Mouse (Mus musculus) hindlimb bud, embryonic 11.5 days (tissue): ENCODE data around the gene Ferd3l.

Experiments used
- DNase-seq: peaks from one replicate; pipeline ENCODE4 v3.0.0-alpha.2; 2012; ENCODE audit warnings: low read depth, low spot score; ENCODE audit errors: extremely low spot score

Ferd3l gene

DNA sequence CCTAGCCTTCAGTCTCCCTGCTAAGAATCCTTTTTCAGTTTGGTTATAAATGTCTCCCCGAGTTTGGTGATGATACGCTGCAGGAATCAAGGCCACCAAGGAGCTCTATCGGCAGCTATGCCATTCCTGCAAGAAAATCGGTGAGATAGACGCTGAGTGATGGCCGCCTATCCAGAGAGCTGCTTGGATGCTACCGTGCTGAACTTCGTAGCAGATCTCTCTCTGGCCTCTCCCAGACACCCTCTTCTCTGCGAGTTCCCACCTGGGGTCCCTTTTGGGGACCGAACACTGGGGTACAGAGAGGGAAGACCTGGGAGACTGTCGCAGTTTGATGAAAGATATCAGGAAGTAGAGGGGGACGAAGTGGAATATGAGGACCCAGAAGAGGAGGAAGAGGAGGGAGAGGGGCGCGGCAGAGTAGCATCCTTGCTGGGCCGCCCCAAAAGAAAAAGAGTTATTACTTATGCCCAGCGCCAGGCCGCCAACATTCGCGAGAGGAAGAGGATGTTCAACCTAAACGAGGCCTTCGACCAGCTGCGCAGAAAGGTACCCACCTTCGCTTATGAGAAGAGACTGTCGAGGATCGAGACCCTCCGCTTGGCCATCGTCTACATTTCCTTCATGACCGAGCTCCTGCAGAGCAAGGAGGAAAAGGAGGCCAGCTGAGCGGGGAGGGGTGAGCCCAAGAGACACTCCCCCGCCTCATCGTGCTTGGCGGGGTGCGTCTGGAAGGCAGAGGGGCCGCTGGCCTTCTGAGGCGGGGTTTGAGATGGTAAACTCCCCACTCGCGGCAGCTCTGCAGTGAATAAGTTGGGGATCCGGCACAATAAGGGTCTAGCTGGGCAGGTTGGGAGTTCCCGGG is at the start of gene Ferd3l:
TSS of gene Ferd3l (plus strand) at position 95 of the 862 bp plus-strand sequence.
- no peak for DNase-seq

DNA sequence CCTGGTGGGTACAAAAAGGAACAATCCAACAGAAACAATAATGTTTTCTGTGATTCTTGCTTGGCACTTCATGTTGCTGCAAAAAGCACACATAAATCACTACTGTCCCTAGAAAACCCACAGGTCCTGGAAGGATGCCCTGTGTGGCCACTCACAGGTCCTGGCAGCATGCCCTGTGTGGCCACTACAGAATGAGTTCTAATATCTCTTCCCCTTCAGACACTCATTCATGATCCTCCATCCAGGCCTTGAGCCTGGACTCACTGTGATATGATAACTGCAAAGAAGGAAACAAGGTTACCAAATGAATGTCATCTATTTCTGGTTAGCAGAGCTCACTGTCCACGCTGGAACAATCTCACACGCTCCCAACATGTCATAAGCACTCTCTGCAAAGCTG is 34.3 kb upstream of the Ferd3l start:
- no peak for DNase-seq

DNA sequence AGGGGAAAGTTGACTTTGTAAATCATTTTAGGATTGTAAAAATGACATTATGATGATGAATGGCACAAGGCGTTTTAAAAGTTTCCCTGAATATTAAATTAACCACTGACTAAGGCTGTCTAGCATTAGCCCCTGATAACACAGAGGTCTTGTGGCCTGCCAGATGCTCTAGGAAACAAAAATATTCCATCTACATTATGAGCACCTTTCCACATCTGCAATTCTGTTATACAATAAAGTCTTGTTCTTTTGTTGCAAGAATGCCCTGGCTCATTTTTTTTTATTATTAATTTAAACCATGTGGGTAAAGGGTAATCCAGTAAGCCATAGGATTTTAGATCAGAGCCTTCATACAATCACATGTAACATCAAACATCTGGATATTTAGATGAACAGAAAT is 33.6 kb upstream of the Ferd3l start:
- DNase-seq: no peak

DNA sequence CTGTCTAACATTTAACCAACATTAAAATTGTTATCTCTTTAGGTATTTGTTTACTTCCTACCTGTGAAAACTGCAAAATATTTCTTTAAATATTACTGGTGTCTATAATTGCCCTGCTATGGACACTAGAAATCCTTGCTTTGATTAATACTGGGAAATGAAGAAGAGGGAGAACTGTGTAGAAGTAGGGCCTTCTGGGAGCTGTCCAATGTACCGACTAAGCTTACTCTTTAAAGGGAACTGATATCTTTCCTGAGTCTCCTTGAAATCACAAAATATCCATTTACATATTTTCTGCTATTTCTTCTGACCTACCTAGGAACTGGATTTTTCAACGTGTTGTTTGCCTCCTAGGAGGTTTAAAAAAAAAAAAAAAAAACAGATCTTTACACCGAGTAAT is 1.5 kb upstream of the Ferd3l start:
- DNase-seq: peak; percentile 37

DNA sequence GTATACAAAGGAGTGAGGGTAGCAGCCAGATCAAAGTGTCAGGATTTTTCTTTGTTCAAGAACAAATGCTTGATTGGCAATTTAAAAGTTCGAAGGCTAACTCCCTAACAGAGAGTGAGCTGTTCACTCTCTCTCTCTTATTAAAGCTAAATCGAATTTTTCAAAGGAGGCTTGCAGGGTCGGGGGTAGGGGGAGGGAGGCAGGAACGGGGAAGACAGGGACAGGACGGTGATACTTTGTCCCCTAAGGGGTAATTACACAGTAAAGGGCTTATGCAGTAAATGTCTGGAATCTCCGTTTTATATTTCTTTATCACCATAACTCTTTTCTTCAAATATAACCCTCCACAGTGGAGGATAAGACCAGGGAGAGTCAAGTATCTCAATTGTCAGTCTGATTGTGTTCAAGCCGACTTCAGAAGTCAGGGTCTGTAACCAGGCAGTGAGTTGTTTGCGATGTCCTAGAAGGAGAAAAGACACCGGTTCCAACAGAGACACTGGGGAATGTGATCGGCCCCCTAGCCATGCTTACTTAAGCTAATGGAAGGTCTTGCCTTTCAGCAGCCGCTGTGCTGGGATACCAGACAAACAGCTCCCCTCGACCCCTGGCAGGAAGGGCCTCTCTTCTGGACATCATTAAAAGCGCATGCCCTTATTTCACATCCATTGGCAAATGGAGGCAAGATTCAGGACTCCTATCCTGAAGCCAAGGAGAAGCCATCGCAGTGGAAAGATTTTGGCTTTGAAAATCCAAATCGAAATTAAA is 709 bp upstream of the Ferd3l start:
- DNase-seq: no peak

DNA sequence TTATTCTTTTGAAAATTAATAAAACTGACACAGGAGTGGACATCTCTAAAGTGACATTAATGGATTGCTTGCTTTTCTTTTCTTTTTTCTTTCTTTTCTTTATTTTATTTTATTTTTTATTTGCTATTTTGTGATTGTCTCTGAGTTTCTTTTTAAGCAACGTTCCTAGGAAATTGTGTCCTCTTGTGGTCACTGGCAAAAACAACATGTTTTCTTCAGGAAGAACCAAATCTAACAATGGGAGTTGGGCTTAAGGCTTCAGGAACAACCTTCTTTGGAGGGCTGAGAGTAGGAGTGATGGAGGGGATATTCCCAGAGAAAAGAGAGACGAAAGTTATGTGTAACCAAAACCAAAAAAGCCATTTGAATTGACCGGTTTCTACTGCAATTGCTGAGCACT is 24.6 kb downstream of the Ferd3l start:
- DNase-seq: no peak

DNA sequence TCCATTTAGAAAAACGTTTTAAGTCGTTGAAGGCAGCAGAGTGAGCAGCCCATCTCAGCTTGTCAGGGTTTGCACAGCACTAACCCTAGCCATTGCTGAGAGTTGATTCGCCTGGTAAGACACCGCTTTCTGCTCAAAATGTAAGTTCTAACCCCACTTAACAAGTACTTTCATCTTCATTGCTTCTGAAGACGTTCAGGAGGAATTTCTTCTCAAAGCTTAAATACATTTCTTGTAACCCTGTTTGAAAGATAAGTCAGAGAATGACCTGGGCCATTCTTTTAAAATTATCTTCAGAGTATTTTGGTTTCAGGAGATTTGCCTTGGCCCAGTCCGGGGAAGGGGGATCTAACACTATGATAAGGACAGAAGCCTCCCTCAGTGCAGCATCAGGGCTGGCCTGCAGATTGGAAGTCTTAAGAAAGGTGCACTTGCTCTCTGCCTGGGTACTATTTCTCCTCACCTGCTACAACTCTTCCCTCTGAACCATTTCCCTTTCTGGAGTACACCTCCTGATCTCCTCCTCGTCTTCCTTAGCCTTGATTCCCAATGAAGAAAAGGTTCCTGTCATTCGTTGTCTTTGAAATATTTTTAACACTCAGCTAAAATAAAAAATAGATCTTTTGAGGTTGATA is 26.8 kb downstream of the Ferd3l start:
- no peak for DNase-seq

DNA sequence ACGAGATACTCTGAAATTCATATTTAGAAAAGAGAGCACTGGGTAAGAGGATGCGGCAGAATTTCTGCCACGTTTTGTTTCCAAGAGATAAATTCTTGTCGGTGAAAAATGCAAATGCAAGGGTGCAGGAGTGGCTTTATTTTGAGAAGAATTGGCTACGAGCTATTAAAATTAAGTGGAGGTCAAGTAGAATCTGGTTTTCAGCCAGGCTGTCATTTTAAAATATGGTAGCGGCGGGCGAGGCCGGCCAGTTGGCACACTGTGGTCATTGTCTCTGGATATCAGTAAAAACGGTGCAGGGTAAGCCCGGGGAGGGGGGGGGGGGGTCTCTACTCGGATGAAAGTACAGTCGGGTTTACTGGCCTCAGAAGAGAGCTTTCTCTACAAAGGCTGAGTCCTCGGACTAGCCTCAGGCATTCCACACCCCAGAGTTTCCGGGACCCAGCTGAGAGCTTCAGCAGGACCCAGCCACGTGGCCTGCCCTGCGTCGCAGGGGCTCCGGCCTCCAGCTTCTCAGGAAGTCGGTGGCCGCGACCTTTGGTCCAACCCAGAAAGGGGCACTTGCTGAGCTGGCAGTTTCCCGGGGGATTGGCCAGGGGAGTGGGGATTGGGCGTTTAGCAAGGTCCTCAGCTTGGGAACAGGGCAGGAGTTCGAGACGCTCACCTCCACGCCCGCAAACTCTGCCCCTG is 27.5 kb downstream of the Ferd3l start:
- no peak for DNase-seq

DNA sequence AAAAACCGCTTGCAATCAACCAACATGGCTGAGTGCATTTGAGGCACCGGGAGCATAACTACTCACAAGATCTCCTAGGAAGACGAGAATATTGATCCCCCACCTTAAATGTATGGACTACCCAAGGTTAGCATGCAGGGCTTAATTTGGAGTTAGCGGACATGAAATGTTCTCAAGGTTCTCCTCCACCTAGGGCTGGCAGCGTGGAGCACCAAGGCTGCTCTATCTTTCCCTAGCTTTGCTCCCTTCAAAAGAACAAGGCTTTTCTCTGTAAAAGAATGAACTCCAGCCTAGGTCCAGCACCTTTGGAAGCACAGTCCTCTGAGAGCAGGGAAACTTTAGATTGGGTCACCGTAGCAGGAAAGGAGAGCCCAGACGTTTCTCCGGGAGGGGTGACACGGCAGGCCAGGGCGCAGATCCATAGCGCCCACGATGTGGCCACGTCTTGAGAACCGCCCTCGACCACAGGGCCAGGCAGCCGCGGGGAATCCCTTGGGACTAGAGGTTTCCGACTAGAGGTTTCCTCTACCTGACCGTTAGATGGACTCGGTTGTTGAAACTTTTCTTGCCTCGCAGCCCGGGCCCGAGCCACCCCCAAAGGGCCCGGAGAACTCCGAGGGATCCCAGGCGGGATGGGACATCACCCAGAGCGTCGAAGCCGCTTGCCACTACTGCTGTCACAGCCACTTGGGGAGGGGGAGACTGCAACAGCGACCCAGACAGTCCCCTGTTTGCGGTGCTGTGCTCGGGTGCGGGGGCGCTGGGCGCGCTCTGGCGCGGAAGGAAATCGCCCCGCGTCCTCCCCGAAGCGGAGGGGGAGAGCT is 28.6 kb downstream of the Ferd3l start:
- DNase-seq: no peak

DNA sequence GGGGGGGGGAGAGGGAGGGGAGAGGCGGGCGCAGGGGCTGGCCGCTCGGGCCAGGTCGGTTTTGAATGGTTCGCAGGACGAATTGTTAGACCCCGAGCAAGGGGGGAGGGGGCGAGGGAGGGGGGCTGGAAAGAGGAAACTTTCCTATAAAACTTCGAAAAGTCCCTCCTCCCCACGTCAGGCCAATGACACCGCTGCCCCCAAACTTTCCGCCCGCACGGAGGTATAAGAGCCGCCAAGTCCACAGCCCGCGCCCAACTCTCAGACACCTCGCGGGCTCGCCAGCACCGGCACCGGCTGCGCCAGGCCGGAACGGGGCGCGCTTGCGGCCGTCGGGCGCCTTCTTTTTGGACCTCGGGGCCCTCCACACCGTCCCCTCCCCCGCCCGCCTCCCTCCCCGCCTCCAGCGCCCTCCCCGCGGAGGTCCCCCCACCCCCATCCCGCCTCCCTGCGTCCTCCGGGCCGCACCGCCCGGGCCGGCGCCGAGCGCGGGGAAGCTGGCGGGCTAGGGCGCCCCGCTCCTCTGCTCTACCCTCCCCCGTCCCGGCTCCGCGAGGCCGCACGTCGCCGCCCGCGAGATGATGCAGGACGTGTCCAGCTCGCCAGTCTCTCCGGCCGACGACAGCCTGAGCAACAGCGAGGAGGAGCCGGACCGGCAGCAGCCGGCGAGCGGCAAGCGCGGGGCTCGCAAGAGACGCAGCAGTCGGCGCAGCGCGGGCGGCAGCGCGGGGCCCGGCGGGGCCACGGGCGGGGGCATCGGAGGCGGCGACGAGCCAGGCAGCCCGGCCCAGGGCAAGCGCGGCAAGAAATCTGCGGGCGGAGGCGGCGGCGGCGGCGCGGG is 29.4 kb downstream of the Ferd3l start, which contains the start of gene Twist1:
TSS of gene Twist1 (plus strand) at position 272 of the 841 bp plus-strand sequence.
- DNase-seq: no peak

DNA sequence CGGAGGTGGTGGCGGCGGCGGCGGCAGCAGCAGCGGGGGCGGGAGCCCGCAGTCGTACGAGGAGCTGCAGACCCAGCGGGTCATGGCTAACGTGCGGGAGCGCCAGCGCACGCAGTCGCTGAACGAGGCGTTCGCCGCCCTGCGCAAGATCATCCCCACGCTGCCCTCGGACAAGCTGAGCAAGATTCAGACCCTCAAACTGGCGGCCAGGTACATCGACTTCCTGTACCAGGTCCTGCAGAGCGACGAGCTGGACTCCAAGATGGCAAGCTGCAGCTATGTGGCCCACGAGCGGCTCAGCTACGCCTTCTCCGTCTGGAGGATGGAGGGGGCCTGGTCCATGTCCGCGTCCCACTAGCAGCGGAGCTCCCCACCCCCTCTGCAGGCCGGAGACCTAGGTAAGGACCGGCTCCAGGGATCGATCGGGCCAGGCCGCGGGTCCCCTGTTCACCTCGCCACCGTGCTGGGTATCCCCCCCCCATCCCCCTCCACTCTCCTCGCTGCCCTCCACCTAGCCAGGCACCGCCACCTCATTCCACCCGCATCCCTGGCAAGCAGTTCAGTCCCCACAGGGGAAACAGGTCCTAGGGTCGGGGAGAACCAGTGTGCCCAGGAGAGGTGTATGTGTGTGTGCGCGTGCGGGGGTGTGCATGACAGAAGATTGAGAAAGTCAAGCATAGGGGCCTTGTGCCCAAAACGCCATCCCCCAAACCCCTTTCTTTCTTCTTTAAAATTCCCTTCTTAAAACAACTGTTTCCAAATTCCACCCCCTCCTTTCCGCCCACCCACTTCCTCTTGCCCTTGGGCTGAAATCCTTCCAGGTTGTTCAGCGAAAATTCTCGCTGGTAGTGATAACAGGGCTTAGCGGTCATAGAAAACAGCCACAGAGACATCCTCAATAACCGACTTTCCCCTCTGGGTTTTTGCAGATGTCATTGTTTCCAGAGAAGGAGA is 30.3 kb downstream of the Ferd3l start:
- DNase-seq: no peak

DNA sequence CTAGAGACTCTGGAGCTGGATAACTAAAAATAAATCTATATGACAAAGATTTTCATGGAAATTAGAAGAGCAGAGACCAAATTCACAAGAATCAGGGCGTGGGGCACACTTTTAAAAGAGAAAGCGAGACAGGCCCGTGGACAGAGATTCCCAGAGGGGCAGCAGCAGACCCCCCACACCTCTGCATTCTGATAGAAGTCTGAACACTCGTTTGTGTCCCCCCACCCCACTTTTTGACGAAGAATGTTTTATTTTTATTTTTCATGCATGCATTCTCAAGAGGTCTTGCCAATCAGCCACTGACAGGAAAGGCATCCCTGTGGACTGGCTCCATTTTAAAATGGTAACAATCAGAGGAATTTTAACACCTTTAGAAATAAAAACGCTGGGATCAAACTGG is 31.0 kb downstream of the Ferd3l start:
- DNase-seq: no peak

DNA sequence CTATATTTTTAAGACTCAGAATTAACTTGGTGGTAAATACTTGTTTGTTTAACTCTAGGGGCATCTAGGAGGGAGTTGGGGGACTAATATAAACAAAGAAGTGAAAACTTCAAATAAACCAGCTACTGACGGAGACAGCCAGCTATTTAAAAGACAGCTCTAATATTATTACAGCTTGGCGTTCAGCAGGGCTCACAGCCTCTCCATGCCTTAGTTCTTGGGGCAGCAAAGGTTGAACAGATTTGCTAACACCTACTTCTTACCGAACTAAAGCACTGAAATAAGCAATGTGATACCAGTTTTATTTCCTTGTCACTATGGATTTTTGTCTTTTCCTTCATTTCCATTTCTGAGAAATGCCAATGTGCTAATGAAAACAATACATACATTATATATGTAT is 31.6 kb downstream of the Ferd3l start:
- no peak for DNase-seq

DNA sequence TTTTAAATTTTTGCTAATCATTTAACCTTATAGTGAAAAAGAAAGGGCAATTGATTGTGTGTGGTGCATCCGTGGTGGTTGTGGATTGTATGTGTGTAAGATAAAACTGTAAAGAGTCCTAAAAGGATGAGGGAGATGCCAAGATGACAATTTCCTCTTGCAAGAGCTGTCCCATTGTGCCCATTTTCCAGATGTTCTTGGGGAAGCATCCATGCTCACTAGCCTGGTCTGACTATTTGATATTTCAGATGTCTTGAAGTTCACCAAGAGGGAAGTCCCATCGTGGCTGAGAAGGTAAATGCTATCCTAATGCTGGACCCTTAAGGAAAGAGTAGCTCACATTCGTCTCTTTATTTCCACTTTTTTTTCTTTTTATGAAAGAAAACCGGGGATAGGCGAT is 32.8 kb downstream of the Ferd3l start:
- DNase-seq: no peak

DNA sequence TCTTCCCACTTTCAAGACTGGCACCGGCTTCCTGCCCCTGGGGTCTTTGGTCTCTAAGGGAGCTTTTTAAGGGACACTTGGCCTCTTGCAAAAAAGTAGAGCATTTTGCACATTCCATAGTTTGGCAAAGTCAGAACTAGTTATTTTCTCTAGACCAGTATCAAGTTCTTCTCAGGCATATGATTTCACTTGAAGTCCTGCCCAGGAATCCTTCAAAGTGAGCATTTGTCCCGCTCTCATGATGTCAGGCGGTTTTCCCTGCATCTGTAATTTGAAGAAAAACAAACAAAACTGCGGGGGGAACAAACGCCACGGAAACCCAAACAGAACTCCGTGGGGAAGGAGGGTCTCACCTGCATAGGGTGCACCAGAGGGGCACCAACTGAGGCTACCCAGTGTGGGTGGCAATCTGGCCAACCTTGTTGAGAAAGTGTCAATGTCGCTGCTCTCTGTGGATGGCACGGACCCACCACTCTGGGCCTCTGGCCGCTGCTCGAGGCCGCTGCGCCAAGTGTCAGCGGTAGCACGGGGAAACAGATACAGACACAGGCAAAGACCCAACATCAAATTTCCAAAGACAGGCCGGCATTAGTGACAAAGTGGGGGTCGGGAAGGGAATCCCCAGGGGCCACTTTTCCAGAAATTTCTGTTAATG is 34.0 kb downstream of the Ferd3l start:
- no peak for DNase-seq

DNA sequence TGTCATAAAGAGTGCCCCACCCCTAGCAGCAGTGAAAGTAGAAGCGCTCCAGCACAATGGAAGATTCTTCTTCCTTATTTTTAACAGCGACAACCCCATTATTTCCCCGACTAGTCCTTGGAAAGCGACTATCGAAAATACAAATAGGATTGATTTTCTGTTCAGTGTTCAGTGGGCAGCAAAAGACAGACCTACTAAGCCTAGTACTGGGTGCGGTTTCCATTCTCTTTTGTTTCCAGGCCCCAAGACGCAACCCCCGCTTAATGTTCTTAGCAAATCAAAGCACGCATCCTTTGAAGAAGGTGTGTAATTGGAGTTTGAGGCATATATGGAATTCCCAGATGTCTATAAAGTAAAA is 34.5 kb downstream of the Ferd3l start:
- no peak for DNase-seq

DNA sequence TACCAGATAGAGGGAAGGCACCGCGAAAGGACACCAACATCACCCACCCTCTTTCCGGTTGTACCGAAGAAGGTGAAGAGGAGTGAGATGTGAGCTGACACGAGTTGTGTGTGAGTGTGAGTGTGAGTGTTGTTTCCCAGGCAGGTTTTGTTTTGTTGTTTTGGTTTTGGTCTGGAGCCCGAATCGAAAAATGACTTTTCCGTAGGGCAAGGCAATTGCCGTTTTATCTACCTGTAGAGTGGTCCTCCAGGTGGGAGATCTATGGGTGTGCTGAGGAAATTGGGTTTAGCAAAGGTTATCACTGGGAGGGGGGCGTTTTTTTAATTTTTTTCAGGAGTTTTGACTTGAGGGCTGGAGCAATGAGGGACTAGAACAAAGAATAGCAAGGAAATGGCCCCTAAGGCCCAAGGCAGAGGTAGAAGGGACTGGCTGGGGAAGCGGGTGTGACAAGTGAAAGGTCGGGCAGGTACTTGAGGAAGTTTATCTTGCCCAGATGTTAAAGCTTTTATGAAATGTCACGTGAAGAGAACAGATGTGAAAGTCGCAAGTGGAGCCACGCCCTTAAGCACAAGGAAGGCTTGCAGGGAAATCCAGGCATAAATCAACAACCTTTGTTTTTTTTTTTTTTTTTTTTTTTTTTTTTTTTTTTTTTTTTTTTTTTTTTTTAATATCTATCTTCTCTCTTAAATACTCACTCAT is 35.6 kb downstream of the Ferd3l start:
- DNase-seq: no peak
